Mouse (Mus musculus) hindbrain, postnatal 0 days (tissue): ENCODE results near the gene Gpr37l1. TPM values are rescaled to one million over a fixed set of nuclear protein-coding genes. Genes with fewer than 3 reads are reported as not detected.

Experiments used
- ATAC-seq: fragments of 200-750 bp; cut with Nextera tagmentation; 2 replicates; pipeline ENCODE4 v1.8.0; 2017; ENCODE audit warnings: mild to moderate bottlenecking, moderate TSS enrichment, moderate library complexity
- DNase-seq: peaks from one replicate; pipeline ENCODE4 v3.0.0-alpha.2; 2015; ENCODE audit warnings: low spot score
- H3K27ac ChIP-seq: fragments of 300-500 bp; sonication (generic); 2 replicates; pipeline ENCODE4 v1.5.1; 2014; ENCODE audit warnings: mild to moderate bottlenecking
- H3K27me3 ChIP-seq: fragments of 300-500 bp; sonication (generic); 2 replicates; pipeline ENCODE4 v1.6.1; 2014; ENCODE audit warnings: low read length, mixed read lengths; ENCODE audit not compliant: insufficient read depth
- H3K36me3 ChIP-seq: fragments of 300-500 bp; sonication (generic); 2 replicates; pipeline ENCODE4 v1.6.1; 2014; ENCODE audit warnings: low read length, mixed read lengths; ENCODE audit not compliant: insufficient read depth
- H3K4me1 ChIP-seq: fragments of 300-500 bp; sonication (generic); 2 replicates; pipeline ENCODE4 v1.6.1; 2014; ENCODE audit warnings: antibody characterized with exemption, low read length, mixed read lengths; ENCODE audit not compliant: insufficient read depth
- H3K4me2 ChIP-seq: fragments of 300-500 bp; sonication (generic); 2 replicates; pipeline ENCODE4 v1.6.1; 2014; ENCODE audit warnings: low read depth, mild to moderate bottlenecking, low read length, moderate library complexity, mixed read lengths
- H3K4me3 ChIP-seq: fragments of 300-500 bp; sonication (generic); 2 replicates; pipeline ENCODE4 v1.5.1; 2014; ENCODE audit warnings: low read length
- H3K9ac ChIP-seq: fragments of 300-500 bp; sonication (generic); replicated peaks from 2 replicates; pipeline ENCODE4 v1.6.1; 2014; ENCODE audit warnings: mild to moderate bottlenecking, low read length, moderate library complexity, mixed read lengths
- H3K9me3 ChIP-seq: fragments of 300-500 bp; sonication (generic); 2 replicates; pipeline ENCODE4 v1.6.1; 2016; ENCODE audit warnings: low read length, mixed read lengths
- CTCF ChIP-seq: IDR thresholded peaks from 2 replicates; pipeline ENCODE4 v1.5.1; 2016; ENCODE audit warnings: antibody characterized with exemption, control low read depth, low read depth
- WGBS: fragments of 180-500 bp; shearing (Covaris S2); extraction: QIAGEN DNeasy Blood & Tissue Kit; methylation state at CpG from one replicate; pipeline ENCODE4 v1.1.7; 2014; 5-methylcytosine and 5-hydroxymethylcytosine counted together
- polyA plus RNA-seq: library from polyadenylated mRNA; unstranded; fragments of >200 nt; fragmentation: Nextera tagmentation; extraction: Ambion mirVana; gene quantifications from 2 replicates; pipeline ENCODE4 v1.2.1, GENCODE M21; 2015
- total RNA-seq: library from RNA; depleted of rRNA; stranded (reverse); fragments of >200 nt; gene quantifications from 2 replicates; pipeline ENCODE4 v1.2.3, GENCODE M21; 2014; rRNA removed

The Gpr37l1 gene
- 42.6 and 66.3 TPM in 2 replicates for total RNA-seq
- polyA plus RNA-seq, result 24.9 and 32.1 TPM in 2 replicates

- peak; percentile 65 for DNase-seq
- peak; percentile 50 for ATAC-seq
- Histone ChIP-seq H3K4me2 (peak within 1 kb of the TSS; percentile 27; the same call in 1 of the 2 replicates), H3K9ac (no peak within 1 kb of the TSS), H3K36me3 (no peaks in the 10 kb centered on the region), H3K27ac (0 out of 2 replicates have a peak within 1 kb of the TSS, but pooled peaks have one; percentile 41), H3K27me3 (no peaks in the 10 kb centered on the region), H3K4me1 (0 out of 2 replicates have a peak, but pooled peaks cover 4% of the 10 kb centered on the region), H3K4me3 (peak within 1 kb of the TSS; percentile 10; the same call in 1 of the 2 replicates), H3K9me3 (no peaks in the 10 kb centered on the region)
- 47% methylated on average over 11 of the region's 11 CpGs for WGBS
- peak; percentile 66 for TF ChIP-seq CTCF
Observed at GRCm38 (mm10) chr1:135167435-135167834, at the start of gene Gpr37l1. Gene Gpr37l1, minus strand, starts transcription at chr1:135167681.

- H3K4me1 ChIP-seq, result no peaks in the 10 kb centered on the region
- H3K36me3 ChIP-seq, result no peaks in the 10 kb centered on the region
- H3K9me3 ChIP-seq, result no peaks in the 10 kb centered on the region
- H3K9ac ChIP-seq, result no peak overlapping the region
- TF ChIP-seq CTCF, result no peak
- H3K4me2 ChIP-seq, result no peak overlapping the region
- no peak for ATAC-seq
- WGBS, result 86% methylated on average over 9 of the region's 9 CpGs
- no peak overlapping the region for H3K4me3 ChIP-seq
- DNase-seq, result no peak
- H3K27me3 ChIP-seq, result no peaks in the 10 kb centered on the region
- no peak overlapping the region for H3K27ac ChIP-seq
Observed at GRCm38 (mm10) chr1:135213772-135214640, 46.5 kb upstream of the Gpr37l1 start.

GRCm38 (mm10) chr1:135210421-135210820, 42.9 kb upstream of the Gpr37l1 start:
- H3K36me3 ChIP-seq, result no peaks in the 10 kb centered on the region
- H3K27me3 ChIP-seq, result no peaks in the 10 kb centered on the region
- no peaks in the 10 kb centered on the region for H3K4me1 ChIP-seq
- DNase-seq (no peak), ATAC-seq (no peak)
- no peak overlapping the region for H3K27ac ChIP-seq
- no peak overlapping the region for H3K4me2 ChIP-seq
- no peak overlapping the region for H3K9ac ChIP-seq
- 63% methylated on average over 5 of the region's 5 CpGs for WGBS
- no peak for TF ChIP-seq CTCF
- no peaks in the 10 kb centered on the region for H3K9me3 ChIP-seq
- no peak overlapping the region for H3K4me3 ChIP-seq

GRCm38 (mm10) chr1:135208716-135209115, 41.2 kb upstream of the Gpr37l1 start:
- Histone ChIP-seq H3K36me3 (no peaks in the 10 kb centered on the region), H3K27ac (no peak overlapping the region), H3K4me3 (no peak overlapping the region), H3K4me2 (no peak overlapping the region), H3K4me1 (no peaks in the 10 kb centered on the region), H3K9ac (no peak overlapping the region), H3K9me3 (no peaks in the 10 kb centered on the region), H3K27me3 (no peaks in the 10 kb centered on the region)
- ATAC-seq (no peak), DNase-seq (no peak)
- TF ChIP-seq CTCF, result no peak
- 71% methylated on average over 9 of the region's 9 CpGs for WGBS

- no peak overlapping the region for H3K9ac ChIP-seq
- no peak for TF ChIP-seq CTCF
- no peak overlapping the region for H3K4me3 ChIP-seq
- no peaks in the 10 kb centered on the region for H3K27me3 ChIP-seq
- no peak overlapping the region for H3K4me2 ChIP-seq
- H3K36me3 ChIP-seq, result no peaks in the 10 kb centered on the region
- H3K9me3 ChIP-seq, result no peaks in the 10 kb centered on the region
- no peak for DNase-seq
- no peak for ATAC-seq
- H3K27ac ChIP-seq, result no peak overlapping the region
- no peaks in the 10 kb centered on the region for H3K4me1 ChIP-seq
- WGBS, result 92% methylated on average over 14 of the region's 14 CpGs
Observed at GRCm38 (mm10) chr1:135206586-135207339, 39.3 kb upstream of the Gpr37l1 start.

- Histone ChIP-seq H3K4me1 (no peaks in the 10 kb centered on the region), H3K27me3 (no peaks in the 10 kb centered on the region), H3K27ac (no peak overlapping the region), H3K9me3 (no peaks in the 10 kb centered on the region), H3K4me3 (no peak overlapping the region), H3K36me3 (no peaks in the 10 kb centered on the region), H3K4me2 (no peak overlapping the region), H3K9ac (no peak overlapping the region)
- no peak for TF ChIP-seq CTCF
- DNase-seq (no peak), ATAC-seq (no peak)
- 68% methylated on average over 4 of the region's 4 CpGs for WGBS
Observed at GRCm38 (mm10) chr1:135205257-135205656, 37.8 kb upstream of the Gpr37l1 start.
